Mouse (Mus musculus): Measurements from ENCODE around the gene Lrrc30. TPM values are rescaled to one million over a fixed set of nuclear protein-coding genes. Genes with fewer than 3 reads are reported as not detected.

Lrrc30 gene
- total and polyA plus RNA-seq, 2 experiments from 2014 or later = 0.11 TPM; not detected in 1

GRCm38 (mm10) chr17:67629211-67629657, 3.3 kb downstream of the Lrrc30 start:
- no peaks in the 10 kb centered on the region for H3K9me3 ChIP-seq (replicated peaks; ENCODE audit: control insufficient read depth, low read length)
- no peak overlapping the region for H3K4me3 ChIP-seq (ENCODE audit: low read depth, low read length)
- WGBS = 30% methylated on average over 13 of the region's 13 CpGs
- 0 out of 2 replicates have a peak, but pooled peaks cover 5% of the 10 kb centered on the region for H3K27me3 ChIP-seq (ENCODE audit: control insufficient read depth, insufficient read depth, low read length)
- peak; percentile 87 for DNase-seq (ENCODE audit: low spot score)
- ATAC-seq (ENCODE audit: insufficient read depth, low read depth) = peak; percentile 94
- H3K4me1 ChIP-seq (ENCODE audit: control insufficient read depth, insufficient read depth) = no peaks in the 10 kb centered on the region
- H3K4me2 ChIP-seq (ENCODE audit: low read depth, low read length) = peak overlapping the region; percentile 36
- no peak overlapping the region for H3K9ac ChIP-seq (replicated peaks; ENCODE audit: low read depth, low read length)
- TF ChIP-seq CTCF (IDR thresholded peaks at IDR 0.05; ENCODE audit: low read depth) (no peak), EP300 (IDR thresholded peaks at IDR 0.05; ENCODE audit: low read depth) (0 out of 2 replicates have a peak, but pooled peaks have one; percentile 42)
- H3K27ac ChIP-seq (ENCODE audit: low read depth) = peak overlapping the region; percentile 87
- no peaks in the 10 kb centered on the region for H3K36me3 ChIP-seq (replicated peaks; ENCODE audit: control insufficient read depth, insufficient read depth, low read length)

GRCm38 (mm10) chr17:67628475-67628874, 4.0 kb downstream of the Lrrc30 start:
- Histone ChIP-seq H3K27ac (ENCODE audit: low read depth) (peak overlapping the region; percentile 87), H3K4me1 (ENCODE audit: control insufficient read depth, insufficient read depth) (0 out of 2 replicates have a peak, but pooled peaks cover under 1% of the 10 kb centered on the region), H3K27me3 (ENCODE audit: control insufficient read depth, insufficient read depth, low read length) (0 out of 2 replicates have a peak, but pooled peaks cover 5% of the 10 kb centered on the region), H3K9ac (replicated peaks; ENCODE audit: low read depth, low read length) (no peak overlapping the region), H3K4me3 (ENCODE audit: low read depth, low read length) (no peak overlapping the region), H3K36me3 (replicated peaks; ENCODE audit: control insufficient read depth, insufficient read depth, low read length) (no peaks in the 10 kb centered on the region), H3K4me2 (ENCODE audit: low read depth, low read length) (no peak overlapping the region), H3K9me3 (replicated peaks; ENCODE audit: control insufficient read depth, low read length) (no peaks in the 10 kb centered on the region)
- DNase-seq (ENCODE audit: low spot score) (no peak), ATAC-seq (ENCODE audit: insufficient read depth, low read depth) (no peak)
- TF ChIP-seq CTCF (IDR thresholded peaks at IDR 0.05; ENCODE audit: low read depth) (no peak), EP300 (IDR thresholded peaks at IDR 0.05; ENCODE audit: low read depth) (no peak)
- 88% methylated on average over 15 of the region's 15 CpGs for WGBS

GRCm38 (mm10) chr17:67625431-67625830, 7.1 kb downstream of the Lrrc30 start:
- no peak for DNase-seq (ENCODE audit: low spot score)
- no peaks in the 10 kb centered on the region for H3K27me3 ChIP-seq (ENCODE audit: control insufficient read depth, insufficient read depth, low read length)

GRCm38 (mm10) chr17:67619001-67619400, 13.5 kb downstream of the Lrrc30 start:
- no peaks in the 10 kb centered on the region for H3K9me3 ChIP-seq (replicated peaks; ENCODE audit: control insufficient read depth, low read length)
- no peaks in the 10 kb centered on the region for H3K27me3 ChIP-seq (ENCODE audit: control insufficient read depth, insufficient read depth, low read length)
- DNase-seq (ENCODE audit: low spot score) (no peak), ATAC-seq (ENCODE audit: insufficient read depth, low read depth) (no peak)
- no peak overlapping the region for H3K27ac ChIP-seq (ENCODE audit: low read depth)
- H3K36me3 ChIP-seq (replicated peaks; ENCODE audit: control insufficient read depth, insufficient read depth, low read length) = no peaks in the 10 kb centered on the region
- H3K4me3 ChIP-seq (ENCODE audit: low read depth, low read length) = no peak overlapping the region
- 69% methylated on average over 7 of the region's 7 CpGs for WGBS
- H3K4me1 ChIP-seq (ENCODE audit: control insufficient read depth, insufficient read depth) = 0 out of 2 replicates have a peak, but pooled peaks cover 4% of the 10 kb centered on the region
- H3K4me2 ChIP-seq (ENCODE audit: low read depth, low read length) = no peak overlapping the region
- TF ChIP-seq EP300 (IDR thresholded peaks at IDR 0.05; ENCODE audit: low read depth) (no peak), CTCF (IDR thresholded peaks at IDR 0.05; ENCODE audit: low read depth) (no peak)
- no peak overlapping the region for H3K9ac ChIP-seq (replicated peaks; ENCODE audit: low read depth, low read length)

More at GRCm38 (mm10) chr17:67625431-67625830, 7.1 kb downstream of the Lrrc30 start:
- Histone ChIP-seq H3K4me3 (ENCODE audit: low read depth, low read length) (no peak overlapping the region), H3K9ac (replicated peaks; ENCODE audit: low read depth, low read length) (no peak overlapping the region), H3K27ac (ENCODE audit: low read depth) (no peak overlapping the region), H3K36me3 (replicated peaks; ENCODE audit: control insufficient read depth, insufficient read depth, low read length) (no peaks in the 10 kb centered on the region), H3K4me2 (ENCODE audit: low read depth, low read length) (no peak overlapping the region), H3K4me1 (ENCODE audit: control insufficient read depth, insufficient read depth) (0 out of 2 replicates have a peak, but pooled peaks cover 4% of the 10 kb centered on the region), H3K9me3 (replicated peaks; ENCODE audit: control insufficient read depth, low read length) (no peaks in the 10 kb centered on the region)
- no peak for ATAC-seq (ENCODE audit: insufficient read depth, low read depth)
- 71% methylated on average over 5 of the region's 5 CpGs for WGBS
- TF ChIP-seq EP300 (IDR thresholded peaks at IDR 0.05; ENCODE audit: low read depth) = no peak
- no peak for TF ChIP-seq CTCF (IDR thresholded peaks at IDR 0.05; ENCODE audit: low read depth)

GRCm38 (mm10) chr17:67614381-67614780, 18.1 kb downstream of the Lrrc30 start:
- Histone ChIP-seq H3K36me3 (replicated peaks; ENCODE audit: control insufficient read depth, insufficient read depth, low read length) (no peaks in the 10 kb centered on the region), H3K9ac (replicated peaks; ENCODE audit: low read depth, low read length) (no peak overlapping the region), H3K4me3 (ENCODE audit: low read depth, low read length) (no peak overlapping the region), H3K27ac (ENCODE audit: low read depth) (no peak overlapping the region), H3K4me1 (ENCODE audit: control insufficient read depth, insufficient read depth) (no peaks in the 10 kb centered on the region), H3K27me3 (ENCODE audit: control insufficient read depth, insufficient read depth, low read length) (no peaks in the 10 kb centered on the region), H3K4me2 (ENCODE audit: low read depth, low read length) (no peak overlapping the region), H3K9me3 (replicated peaks; ENCODE audit: control insufficient read depth, low read length) (no peaks in the 10 kb centered on the region)
- TF ChIP-seq CTCF (IDR thresholded peaks at IDR 0.05; ENCODE audit: low read depth) (no peak), EP300 (IDR thresholded peaks at IDR 0.05; ENCODE audit: low read depth) (no peak)
- DNase-seq (ENCODE audit: low spot score) (no peak), ATAC-seq (ENCODE audit: insufficient read depth, low read depth) (no peak)
- 61% methylated on average over 5 of the region's 5 CpGs for whole genome bisulfite sequencing

GRCm38 (mm10) chr17:67612576-67612975, 19.9 kb downstream of the Lrrc30 start:
- TF ChIP-seq EP300 (IDR thresholded peaks at IDR 0.05; ENCODE audit: low read depth) (no peak), CTCF (IDR thresholded peaks at IDR 0.05; ENCODE audit: low read depth) (no peak)
- Histone ChIP-seq H3K27ac (ENCODE audit: low read depth) (no peak overlapping the region), H3K9ac (replicated peaks; ENCODE audit: low read depth, low read length) (no peak overlapping the region), H3K27me3 (ENCODE audit: control insufficient read depth, insufficient read depth, low read length) (no peaks in the 10 kb centered on the region), H3K4me3 (ENCODE audit: low read depth, low read length) (no peak overlapping the region), H3K36me3 (replicated peaks; ENCODE audit: control insufficient read depth, insufficient read depth, low read length) (no peaks in the 10 kb centered on the region), H3K4me2 (ENCODE audit: low read depth, low read length) (no peak overlapping the region), H3K9me3 (replicated peaks; ENCODE audit: control insufficient read depth, low read length) (no peaks in the 10 kb centered on the region), H3K4me1 (ENCODE audit: control insufficient read depth, insufficient read depth) (no peaks in the 10 kb centered on the region)
- no peak for ATAC-seq (ENCODE audit: insufficient read depth, low read depth)
- no peak for DNase-seq (ENCODE audit: low spot score)
- 45% methylated on average over 1 of the region's 1 CpGs for WGBS
